Mouse (Mus musculus) forebrain, embryonic 11.5 days (tissue): ENCODE data around the gene Diablo. TPM values are rescaled to one million over a fixed set of nuclear protein-coding genes. Genes with fewer than 3 reads are reported as not detected.

Experiments used
- ATAC-seq: fragments of 200-750 bp; cut with Nextera tagmentation; replicated peaks from 2 replicates; pipeline ENCODE4 v1.8.0; 2017; ENCODE audit warnings: moderate TSS enrichment; ENCODE audit not compliant: low FRiP score
- DNase-seq: peaks from one replicate; pipeline ENCODE4 v3.0.0-alpha.2; 2017; ENCODE audit warnings: low spot score
- H3K27ac ChIP-seq: fragments of 300-500 bp; sonication (generic); 2 replicates; pipeline ENCODE4 v1.5.1; 2014; ENCODE audit warnings: low read depth, low read length
- H3K27me3 ChIP-seq: fragments of 300-500 bp; sonication (generic); 2 replicates; pipeline ENCODE4 v1.6.1; 2014; ENCODE audit warnings: mild to moderate bottlenecking, low read length, mixed read lengths; ENCODE audit not compliant: control insufficient read depth, insufficient read depth
- H3K36me3 ChIP-seq: fragments of 300-500 bp; sonication (generic); 2 replicates; pipeline ENCODE4 v1.6.1; 2014; ENCODE audit warnings: mild to moderate bottlenecking, low read length, moderate library complexity, mixed read lengths; ENCODE audit not compliant: control insufficient read depth, insufficient read depth
- H3K4me1 ChIP-seq: fragments of 300-500 bp; sonication (generic); replicated peaks from 2 replicates; pipeline ENCODE4 v1.6.1; 2014; ENCODE audit warnings: low read length, mixed read lengths; ENCODE audit not compliant: control insufficient read depth, insufficient read depth
- H3K4me2 ChIP-seq: fragments of 300-500 bp; sonication (generic); 2 replicates; pipeline ENCODE4 v1.6.1; 2014; ENCODE audit warnings: low read depth, mild to moderate bottlenecking, low read length, moderate library complexity, mixed read lengths; ENCODE audit not compliant: severe bottlenecking
- H3K4me3 ChIP-seq: fragments of 300-500 bp; sonication (generic); 2 replicates; pipeline ENCODE4 v1.5.1; 2014; ENCODE audit warnings: low read depth, low read length
- H3K9ac ChIP-seq: fragments of 300-500 bp; sonication (generic); 2 replicates; pipeline ENCODE4 v1.6.1; 2014; ENCODE audit warnings: low read length
- H3K9me3 ChIP-seq: fragments of 300-500 bp; sonication (generic); 2 replicates; pipeline ENCODE4 v1.6.1; 2016; ENCODE audit warnings: low read length, mixed read lengths; ENCODE audit not compliant: control insufficient read depth
- WGBS: fragments of 180-500 bp; shearing (Covaris S2); extraction: QIAGEN DNeasy Blood & Tissue Kit; methylation state at CpG from one replicate; pipeline ENCODE4 v1.1.7; 2014; 5-methylcytosine and 5-hydroxymethylcytosine counted together
- polyA plus RNA-seq: library from polyadenylated mRNA; unstranded; fragments of >200 nt; fragmentation: Nextera tagmentation; extraction: Ambion mirVana; gene quantifications from 2 replicates; pipeline ENCODE4 v1.2.1, GENCODE M21; 2014

The Diablo gene
- polyA plus RNA-seq, 1 experiment from 2014 or later = 140 TPM

- Histone ChIP-seq H3K27ac (no peak overlapping the region), H3K9me3 (no peaks in the 10 kb centered on the region), H3K4me1 (no peaks in the 10 kb centered on the region), H3K4me3 (no peak overlapping the region), H3K4me2 (no peak overlapping the region), H3K36me3 (no peaks in the 10 kb centered on the region; the same call in 1 of the 2 replicates), H3K9ac (no peak overlapping the region), H3K27me3 (no peaks in the 10 kb centered on the region)
- DNase-seq (peak; percentile 42), ATAC-seq (no peak)
- WGBS = 90% methylated on average over 8 of the region's 8 CpGs
Measured at GRCm38 (mm10) chr5:123530056-123530455, 6.1 kb upstream of the Diablo start.

GRCm38 (mm10) chr5:123528641-123529040, 4.7 kb upstream of the Diablo start:
- Histone ChIP-seq H3K9me3 (no peaks in the 10 kb centered on the region), H3K36me3 (no peaks in the 10 kb centered on the region; the same call in 1 of the 2 replicates), H3K4me3 (no peak overlapping the region), H3K27me3 (no peaks in the 10 kb centered on the region), H3K4me1 (0 out of 2 replicates have a peak, but pooled peaks cover 2% of the 10 kb centered on the region), H3K9ac (no peak overlapping the region), H3K4me2 (no peak overlapping the region), H3K27ac (no peak overlapping the region)
- ATAC-seq = no peak
- DNase-seq = peak; percentile 44
- 77% methylated on average over 7 of the region's 7 CpGs for WGBS

- DNase-seq (peak; percentile 44), ATAC-seq (no peak)
- Histone ChIP-seq H3K27me3 (no peaks in the 10 kb centered on the region), H3K4me3 (no peak overlapping the region), H3K9ac (no peak overlapping the region), H3K4me2 (no peak overlapping the region), H3K4me1 (peaks cover 9% of the 10 kb centered on the region), H3K9me3 (no peaks in the 10 kb centered on the region), H3K36me3 (no peaks in the 10 kb centered on the region; the same call in 1 of the 2 replicates), H3K27ac (no peak overlapping the region)
- WGBS = 92% methylated on average over 9 of the region's 9 CpGs
Measured at GRCm38 (mm10) chr5:123525916-123526495, 2.0 kb upstream of the Diablo start.

GRCm38 (mm10) chr5:123525281-123525680, 1.3 kb upstream of the Diablo start, which contains the start of gene Gm49027:
Gene Gm49027 (minus strand): TSS chr5:123525488.
- peak within 1 kb of the TSS; percentile 27; the same call in 1 of the 2 replicates for H3K27ac ChIP-seq
- WGBS = 88% methylated on average over 7 of the region's 7 CpGs
- no peaks in the 10 kb centered on the region for H3K27me3 ChIP-seq
- DNase-seq = peak; percentile 46
- peak within 1 kb of the TSS; percentile 46 for H3K9ac ChIP-seq
- peaks cover 9% of the 10 kb centered on the region for H3K4me1 ChIP-seq
- ATAC-seq = no peak
- peak within 1 kb of the TSS; percentile 90 for H3K4me3 ChIP-seq
- no peaks in the 10 kb centered on the region for H3K36me3 ChIP-seq
- no peaks in the 10 kb centered on the region for H3K9me3 ChIP-seq
- H3K4me2 ChIP-seq = peak within 1 kb of the TSS; percentile 93

DNA sequence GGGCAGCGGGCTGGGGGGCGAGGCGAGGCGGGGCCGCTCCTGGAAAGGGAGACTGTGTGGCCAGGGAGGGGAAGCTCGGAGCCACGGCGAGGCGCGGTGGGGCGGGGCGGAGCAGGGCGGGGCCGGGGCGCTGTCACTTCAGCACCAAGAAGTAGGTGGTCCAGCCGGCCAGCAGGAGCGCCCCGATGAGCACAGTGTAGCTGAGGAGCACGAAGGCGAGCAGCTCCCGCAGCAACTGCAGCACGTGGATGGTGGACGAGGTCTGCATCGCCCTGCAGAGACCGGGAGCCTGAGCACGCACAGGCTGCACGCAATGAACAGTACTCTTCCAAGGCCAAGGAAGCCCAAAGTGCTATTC, 396 bp upstream of the Diablo start:
- Histone ChIP-seq H3K9me3 (no peaks in the 10 kb centered on the region), H3K4me3 (peak overlapping the region; percentile 90), H3K36me3 (no peaks in the 10 kb centered on the region), H3K27me3 (no peaks in the 10 kb centered on the region), H3K4me1 (peaks cover 9% of the 10 kb centered on the region), H3K27ac (peak overlapping the region; percentile 27; the same call in 1 of the 2 replicates), H3K9ac (peak overlapping the region; percentile 46), H3K4me2 (peak overlapping the region; percentile 93)
- DNase-seq (no peak), ATAC-seq (peak; percentile 95)
- WGBS = under 1% methylated on average over 26 of the region's 27 CpGs

DNA sequence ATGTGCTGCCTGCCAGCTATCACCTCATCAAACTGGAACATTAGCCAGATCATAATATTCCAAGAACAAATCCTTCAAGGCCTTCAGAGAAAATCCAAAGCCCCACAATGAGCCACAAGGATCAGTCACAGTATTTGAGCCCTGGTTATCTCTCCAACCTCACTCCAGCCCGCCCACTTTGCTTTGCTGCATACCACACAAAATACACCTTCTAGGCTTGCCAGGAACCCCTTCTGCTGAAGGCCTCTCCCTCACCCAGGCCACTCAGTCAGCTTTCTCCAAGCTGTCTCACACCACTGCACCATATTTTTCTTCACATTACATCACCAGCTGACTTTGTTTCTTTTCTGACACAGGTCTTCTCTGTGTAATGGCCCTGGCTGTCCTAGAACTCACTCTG, 1.8 kb downstream of the Diablo start:
- H3K27me3 ChIP-seq = no peaks in the 10 kb centered on the region

DNA sequence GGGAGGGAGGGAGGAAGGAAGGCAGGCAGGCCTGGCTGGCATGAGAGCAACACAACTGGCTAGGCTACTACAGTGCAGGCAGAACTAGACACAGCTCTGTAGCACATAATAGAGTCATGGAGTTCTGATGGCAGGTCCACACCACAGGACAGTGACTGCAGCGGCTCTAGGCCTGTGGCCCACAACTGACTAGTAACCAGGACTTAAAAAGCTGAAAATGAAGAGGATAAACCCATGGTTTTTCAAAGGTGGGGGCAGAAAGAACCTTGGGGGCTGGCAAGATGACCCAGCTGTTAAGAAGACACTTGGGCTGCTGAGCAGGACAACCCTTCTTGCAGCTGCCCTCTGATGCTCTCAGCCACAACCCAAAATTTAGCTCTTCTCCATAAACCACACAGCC, 2.4 kb downstream of the Diablo start:
- ATAC-seq = no peak

More for the DNA sequence above, 1.8 kb downstream of the Diablo start:
- ATAC-seq (no peak), DNase-seq (peak; percentile 39)
- Histone ChIP-seq H3K9ac (no peak overlapping the region), H3K4me1 (peaks cover 9% of the 10 kb centered on the region), H3K4me2 (no peak overlapping the region), H3K27ac (no peak overlapping the region), H3K36me3 (no peaks in the 10 kb centered on the region), H3K9me3 (no peaks in the 10 kb centered on the region), H3K4me3 (no peak overlapping the region)
- 81% methylated on average over 1 of the region's 1 CpGs for WGBS

GRCm38 (mm10) chr5:123520666-123521065, 3.3 kb downstream of the Diablo start:
- Histone ChIP-seq H3K9me3 (no peaks in the 10 kb centered on the region), H3K36me3 (no peaks in the 10 kb centered on the region), H3K4me2 (no peak overlapping the region), H3K27me3 (no peaks in the 10 kb centered on the region), H3K4me1 (peaks cover 9% of the 10 kb centered on the region), H3K27ac (no peak overlapping the region), H3K4me3 (no peak overlapping the region), H3K9ac (no peak overlapping the region)
- ATAC-seq (no peak), DNase-seq (peak; percentile 18)
- WGBS = 91% methylated on average over 9 of the region's 9 CpGs

More for the DNA sequence above, 2.4 kb downstream of the Diablo start:
- Histone ChIP-seq H3K4me3 (no peak overlapping the region), H3K9me3 (no peaks in the 10 kb centered on the region), H3K27ac (no peak overlapping the region), H3K36me3 (no peaks in the 10 kb centered on the region), H3K9ac (no peak overlapping the region), H3K4me1 (peaks cover 9% of the 10 kb centered on the region), H3K4me2 (no peak overlapping the region), H3K27me3 (no peaks in the 10 kb centered on the region)
- WGBS = 82% methylated on average over 1 of the region's 1 CpGs
- peak; percentile 20 for DNase-seq

- Histone ChIP-seq H3K4me2 (no peak overlapping the region), H3K27ac (no peak overlapping the region), H3K9ac (no peak overlapping the region), H3K4me3 (no peak overlapping the region), H3K36me3 (no peaks in the 10 kb centered on the region), H3K27me3 (no peaks in the 10 kb centered on the region), H3K4me1 (no peaks in the 10 kb centered on the region), H3K9me3 (no peaks in the 10 kb centered on the region)
- 92% methylated on average over 5 of the region's 5 CpGs for WGBS
- DNase-seq = no peak
- ATAC-seq = no peak
Measured at GRCm38 (mm10) chr5:123514871-123515270, 9.1 kb downstream of the Diablo start.
